Mouse (Mus musculus): ENCODE results near the gene Fgf6.

- TF ChIP-seq CTCF (conservative IDR thresholded peaks at IDR 0.05; ENCODE audit: low read length) (no peak), POU5F1 (IDR thresholded peaks at IDR 0.05; ENCODE audit: borderline replicate concordance, low read length) (no peak), NANOG (IDR thresholded peaks at IDR 0.05; ENCODE audit: borderline replicate concordance, low read length) (no peak)
Observed at GRCm38 (mm10) chr6:127072817-127073216, 57.4 kb downstream of the Fgf6 start, which contains the start of gene Fgf23.

Data from E14TG2a.4 (cell line).